Mouse (Mus musculus): ENCODE measurements around the gene Unc5cl.

DNA sequence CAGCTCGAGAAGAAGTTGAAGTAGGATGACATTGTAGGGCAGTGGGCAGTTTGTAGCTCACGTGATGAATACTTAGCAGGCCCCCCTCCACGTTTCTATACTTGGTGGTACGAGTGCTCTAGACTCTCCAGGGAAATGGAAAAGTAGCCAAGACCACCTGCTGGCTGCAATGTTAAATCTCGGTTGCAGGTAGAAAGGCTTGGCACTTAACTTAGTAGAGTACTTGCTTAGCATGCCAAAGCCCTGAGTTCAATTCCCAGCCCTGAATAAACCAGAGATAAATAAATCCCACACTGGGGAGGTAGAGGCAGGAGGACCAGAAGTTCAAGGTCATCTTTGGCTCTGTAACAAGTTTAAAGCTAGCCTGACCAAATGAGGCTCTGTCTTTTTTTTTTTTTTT lies 20.2 kb upstream of the Unc5cl start:
- TF ChIP-seq CTCF (conservative IDR thresholded peaks at IDR 0.05; ENCODE audit: insufficient read depth, insufficient read length, low read depth, low read length): no peak
- no peak for TF ChIP-seq POLR2A (IDR thresholded peaks at IDR 0.05; ENCODE audit: low read depth, low read length)

Measured in kidney, adult 2 months (tissue).